Mouse (Mus musculus): ENCODE data around the gene Pknox1.

DNA sequence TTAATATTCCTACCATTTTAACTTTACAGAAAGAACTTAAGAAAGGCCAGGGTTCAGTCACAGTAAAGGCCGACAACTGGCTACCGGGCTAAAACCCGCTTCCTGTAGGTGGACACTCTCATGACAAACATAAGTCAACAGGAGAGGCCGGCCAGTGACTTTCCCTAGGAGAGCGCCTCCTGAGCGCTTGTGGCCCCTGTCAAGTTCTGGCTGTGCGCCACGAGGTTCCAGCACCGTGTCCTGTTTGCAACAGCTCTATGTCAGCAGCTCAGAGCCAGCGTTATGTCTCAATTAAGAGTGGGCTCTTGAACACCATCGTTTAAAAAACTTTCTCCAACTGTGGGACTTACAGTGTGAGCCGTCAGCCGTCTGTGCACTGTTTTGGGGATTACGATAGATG lies 87.6 kb downstream of the Pknox1 start:
- TF ChIP-seq POLR2AphosphoS2 (IDR thresholded peaks at IDR 0.05; ENCODE audit: insufficient read length, low read depth) (no peak), POLR2A (IDR thresholded peaks at IDR 0.05; ENCODE audit: insufficient read length, low read depth) (no peak), E2F4 (IDR thresholded peaks at IDR 0.05; ENCODE audit: insufficient read depth) (no peak), TCF12 (IDR thresholded peaks at IDR 0.05; ENCODE audit: insufficient read depth, poor library complexity, severe bottlenecking) (no peak), MAX (IDR thresholded peaks at IDR 0.05; ENCODE audit: low read depth) (no peak), MYOG (IDR thresholded peaks at IDR 0.05; ENCODE audit: control insufficient read depth in 1 of 3, insufficient read depth in 1 of 3, insufficient read length in 2 of 3, low read depth in 2 of 3) (no peak), MYOD1 (IDR thresholded peaks at IDR 0.05; ENCODE audit: control insufficient read depth in 1 of 3, insufficient read length in 2 of 3, low read depth in 2 of 3) (no peak), USF1 (IDR thresholded peaks at IDR 0.05; ENCODE audit: low read depth) (no peak)

All from myocyte (in vitro differentiated cells).